In genomic region chr9:58314682-58315360, GRCm38 (mm10) we compare ENCODE assay signal across 9 mouse cellular contexts. TPM values are rescaled to one million over a fixed set of nuclear protein-coding genes. Genes with fewer than 3 reads are reported as not detected.
DNase-seq lines count a peak whose midpoint lies in the region; ATAC-seq lines count a peak whose summit lies in the region.
"Had no signal": no experiment of that assay in that cellular context is flagged by ENCODE, and none has a peak within 500 bp of the region (broad histone marks: within the 10 kb centered on the region; RNA-seq: fewer than 3 reads in every experiment).

No protein-coding gene starts in this region.

- H3K27me3 ChIP-seq in forebrain, embryonic 15.5 days = peaks cover 19% of the 10 kb centered on the region
- peaks cover 15% of the 10 kb centered on the region for H3K27me3 ChIP-seq in hindbrain, embryonic 16.5 days (replicated peaks; ENCODE audit: control insufficient read depth, insufficient read depth, low read length)
- peaks cover 8% of the 10 kb centered on the region for H3K27me3 ChIP-seq in neural tube, embryonic 14.5 days (ENCODE audit: control insufficient read depth, insufficient read depth, low read length)

- peak overlapping the region; percentile 84 for H3K27ac ChIP-seq in forebrain, embryonic 15.5 days (replicated peaks)
- peak overlapping the region; percentile 68 for H3K27ac ChIP-seq in hindbrain, embryonic 16.5 days (ENCODE audit: low read depth, low read length)
- H3K27ac ChIP-seq in neural tube, embryonic 14.5 days (ENCODE audit: low read depth, low read length) = peak overlapping the region; percentile 34; the same call in 1 of the 2 replicates

- H3K36me3 ChIP-seq in forebrain, embryonic 15.5 days = no peaks in the 10 kb centered on the region
- no peaks in the 10 kb centered on the region for H3K36me3 ChIP-seq in hindbrain, embryonic 16.5 days (ENCODE audit: control insufficient read depth, insufficient read depth, low read length)
- H3K36me3 ChIP-seq in neural tube, embryonic 14.5 days (ENCODE audit: control insufficient read depth, insufficient read depth, low read length) = no peaks in the 10 kb centered on the region

- DNase-seq in adrenal gland, adult 2 months = peak; percentile 75
- no peak for DNase-seq in adrenal gland, adult 8-10 months
- DNase-seq in 3134 (ENCODE audit: extremely low read depth, insufficient read length, low spot score) = peak; percentile 80
- DNase-seq in thymus, postnatal 4 days = no peak

- no peak overlapping the region for H3K4me2 ChIP-seq in forebrain, embryonic 15.5 days (replicated peaks)
- no peak overlapping the region for H3K4me2 ChIP-seq in hindbrain, embryonic 16.5 days (ENCODE audit: low read length)
- H3K4me2 ChIP-seq in neural tube, embryonic 14.5 days (ENCODE audit: low read depth, low read length) = no peak overlapping the region

- H3K9ac ChIP-seq in forebrain, embryonic 15.5 days (replicated peaks) = no peak overlapping the region
- peak overlapping the region; percentile 32; the same call in 1 of the 2 replicates for H3K9ac ChIP-seq in hindbrain, embryonic 16.5 days (ENCODE audit: low read depth, low read length)
- 0 out of 2 replicates have a peak overlapping the region, but pooled peaks have one; percentile 25 for H3K9ac ChIP-seq in neural tube, embryonic 14.5 days (replicated peaks; ENCODE audit: low read depth, low read length)

- no peaks in the 10 kb centered on the region for H3K9me3 ChIP-seq in forebrain, embryonic 15.5 days
- no peaks in the 10 kb centered on the region for H3K9me3 ChIP-seq in hindbrain, embryonic 16.5 days (ENCODE audit: control insufficient read depth, low read length)
- H3K9me3 ChIP-seq in neural tube, embryonic 14.5 days (ENCODE audit: control insufficient read depth, low read length) = no peaks in the 10 kb centered on the region

- WGBS in forebrain, embryonic 15.5 days = 22% methylated on average over 5 of the region's 5 CpGs
- 32% methylated on average over 5 of the region's 5 CpGs for WGBS in hindbrain, embryonic 16.5 days
- WGBS in neural tube, embryonic 14.5 days = 39% methylated on average over 5 of the region's 5 CpGs

- ATAC-seq in forebrain, embryonic 15.5 days (replicated peaks) = peak; percentile 65
- peak; percentile 68 for ATAC-seq in hindbrain, embryonic 16.5 days
- ATAC-seq in neural tube, embryonic 14.5 days (ENCODE audit: low read depth) = no peak
- ATAC-seq in inflammation-experienced regulatory T-cells, adult 6 months = no peak

- H3K4me3 ChIP-seq in forebrain, embryonic 15.5 days = no peak overlapping the region
- no peak overlapping the region for H3K4me3 ChIP-seq in hindbrain, embryonic 16.5 days (ENCODE audit: low read length)
- no peak overlapping the region for H3K4me3 ChIP-seq in neural tube, embryonic 14.5 days (ENCODE audit: low read depth, low read length)

- H3K4me1 ChIP-seq in forebrain, embryonic 15.5 days = peaks cover 42% of the 10 kb centered on the region
- H3K4me1 ChIP-seq in hindbrain, embryonic 16.5 days (ENCODE audit: control insufficient read depth, insufficient read depth, low read depth, low read length) = peaks cover 29% of the 10 kb centered on the region
- peaks cover 19% of the 10 kb centered on the region for H3K4me1 ChIP-seq in neural tube, embryonic 14.5 days (ENCODE audit: control insufficient read depth, insufficient read depth, low read length)

RNA-seq across cellular contexts. Expression of gene Loxl1, which starts 1.8 kb away (rescaled TPM):
- total RNA-seq in adrenal gland, adult 2 months (2021) = 10 to 100 TPM; 24.8 to 44.6 TPM
- polyA plus RNA-seq in adrenal gland, adult 2 months (2012; rRNA removed) = 73.5 and 81.5 TPM in 2 replicates
- 10 to 100 TPM; 20.4 to 28.6 (median 23.0) TPM for total RNA-seq in adrenal gland, adult 8-10 months (2022)
- polyA plus RNA-seq in forebrain, embryonic 15.5 days (2015; fragmentation: Nextera tagmentation; extraction: Ambion mirVana) = 13.9 and 14.3 TPM in 2 replicates
- polyA plus RNA-seq in hindbrain, embryonic 16.5 days (2015; fragmentation: Nextera tagmentation; extraction: Ambion mirVana) = 7.4 and 10.2 TPM in 2 replicates
- polyA plus RNA-seq in neural tube, embryonic 14.5 days (2014; fragmentation: Nextera tagmentation; extraction: Ambion mirVana) = 1.2 and 8.6 TPM in 2 replicates
- not detected for polyA plus RNA-seq in inflammation-experienced regulatory T-cells, adult 6 months (2017; shearing (Covaris generic))

RNA-seq across cellular contexts. Expression of gene Tbc1d21, which starts 55.4 kb away (rescaled TPM):
- not detected for total RNA-seq in adrenal gland, adult 2 months (2021)
- not detected in 2 replicates for polyA plus RNA-seq in adrenal gland, adult 2 months (2012; rRNA removed)
- not detected for total RNA-seq in adrenal gland, adult 8-10 months (2022)
- polyA plus RNA-seq in forebrain, embryonic 15.5 days (2015; fragmentation: Nextera tagmentation; extraction: Ambion mirVana) = not detected in 2 replicates
- not detected in 2 replicates for polyA plus RNA-seq in hindbrain, embryonic 16.5 days (2015; fragmentation: Nextera tagmentation; extraction: Ambion mirVana)
- not detected in 2 replicates for polyA plus RNA-seq in neural tube, embryonic 14.5 days (2014; fragmentation: Nextera tagmentation; extraction: Ambion mirVana)
- polyA plus RNA-seq in inflammation-experienced regulatory T-cells, adult 6 months (2017; shearing (Covaris generic)) = not detected
- total RNA-seq: left cerebral cortex, postnatal 25 days had no signal

Comparison
In these comparisons a context has a peak if more than half of its experiments do, and no peak if none do; other contexts are left out.
1. DNase-seq: peak in adrenal gland, adult 2 months (single experiment) and 3134 (single experiment); none in adrenal gland, adult 8-10 months (single experiment) and thymus, postnatal 4 days (single experiment).
2. ATAC-seq: peak in forebrain, embryonic 15.5 days (single experiment) and hindbrain, embryonic 16.5 days (single experiment); none in neural tube, embryonic 14.5 days (single experiment) and inflammation-experienced regulatory T-cells, adult 6 months (single experiment).
3. H3K27ac ChIP-seq: peak in every context shown above with its lines; median percentile 84 in forebrain, embryonic 15.5 days; 68 in hindbrain, embryonic 16.5 days; 34 in neural tube, embryonic 14.5 days.